Mouse (Mus musculus) CD4-positive helper T cell, adult 2 months (primary cell): Measurements from ENCODE around the gene Gadd45gip1.
"Not testable (repeated sequence)": the region's sequence is repeated elsewhere in the genome, so short reads cannot be mapped to it uniquely, and the experiment has no call there.

Experiments
- DNase-seq: peaks from one replicate; pipeline ENCODE4 v3.0.0-alpha.2; 2012; ENCODE audit warnings: low read depth, missing footprints, low spot score

The Gadd45gip1 gene

DNA sequence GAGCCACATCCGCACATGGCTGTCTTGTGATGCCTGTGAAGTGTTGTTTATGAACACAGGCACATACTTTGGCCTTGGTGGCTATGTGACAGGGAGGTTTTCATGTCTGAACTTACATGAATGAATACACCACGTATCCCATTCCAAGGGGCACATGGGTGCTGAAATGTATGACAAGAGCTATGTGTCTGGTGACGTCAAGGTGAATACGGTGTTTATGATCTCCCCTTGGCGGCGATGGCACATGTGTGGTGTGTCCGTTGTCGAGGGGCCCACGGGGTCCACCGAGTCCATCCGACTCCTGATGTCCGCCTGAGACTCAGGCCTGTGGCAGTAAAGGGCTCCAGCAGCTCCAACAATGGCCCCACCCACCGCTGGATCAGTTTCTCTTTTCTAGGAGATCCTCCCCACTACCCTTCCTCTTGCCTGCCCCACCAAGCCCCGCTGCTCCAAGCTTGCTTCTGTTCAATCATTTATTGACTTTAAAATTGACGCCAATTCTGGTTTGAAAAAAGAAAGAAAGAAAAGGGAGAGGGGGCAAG, 34.0 kb upstream of the Gadd45gip1 start:
- no peak for DNase-seq

DNA sequence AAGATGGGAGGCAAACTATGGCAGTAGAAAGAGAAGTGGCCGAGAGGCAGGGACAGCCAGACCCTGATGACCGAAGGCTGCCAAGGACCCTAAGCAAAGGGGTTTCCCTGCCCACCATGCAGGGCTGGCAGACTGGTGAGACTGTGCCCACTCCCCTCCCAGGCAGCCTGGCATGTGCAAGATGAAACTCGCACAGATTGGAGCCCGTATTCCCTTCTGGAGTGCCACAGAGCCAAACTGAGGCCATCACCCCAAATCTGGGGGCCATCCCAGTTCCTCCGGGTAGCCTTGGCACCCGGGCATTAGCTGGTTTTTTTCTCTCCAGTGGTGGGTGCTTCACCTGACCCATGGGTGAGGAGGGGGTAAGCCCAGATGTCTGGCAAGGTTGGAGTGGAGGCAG, 33.4 kb upstream of the Gadd45gip1 start:
- DNase-seq, result no peak

DNA sequence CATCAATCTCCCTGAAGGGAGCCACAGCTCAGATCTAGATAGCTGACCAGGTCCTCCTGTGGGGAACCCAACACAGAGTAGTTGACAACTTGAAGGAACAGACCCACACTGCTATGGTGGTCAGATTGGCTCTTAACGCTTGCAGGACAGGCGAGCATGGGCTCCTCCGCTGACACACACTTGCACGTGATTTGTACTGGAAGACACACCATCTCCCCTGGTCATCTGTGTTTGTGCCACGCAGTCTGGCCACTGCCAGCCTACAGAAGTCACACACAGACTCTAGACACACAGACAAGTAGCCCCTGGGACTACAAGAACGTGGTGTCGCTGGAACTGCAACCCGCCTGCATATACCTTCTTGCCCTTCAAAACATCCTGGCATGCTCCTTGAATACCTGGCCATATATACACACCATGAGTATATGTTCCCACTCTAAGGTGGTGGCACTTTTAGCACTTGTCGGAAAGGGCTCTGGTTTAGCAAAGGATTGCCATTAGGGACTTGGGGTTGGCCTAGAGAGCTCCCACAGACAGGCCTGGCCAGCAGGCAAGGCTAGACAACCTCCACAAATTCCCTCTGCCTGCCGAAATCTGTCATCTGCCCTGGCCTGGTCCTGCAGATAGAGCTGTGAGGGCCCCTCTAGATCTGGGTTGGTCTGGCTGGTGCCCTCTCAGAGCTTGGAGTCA, 32.7 kb upstream of the Gadd45gip1 start:
- no peak for DNase-seq

DNA sequence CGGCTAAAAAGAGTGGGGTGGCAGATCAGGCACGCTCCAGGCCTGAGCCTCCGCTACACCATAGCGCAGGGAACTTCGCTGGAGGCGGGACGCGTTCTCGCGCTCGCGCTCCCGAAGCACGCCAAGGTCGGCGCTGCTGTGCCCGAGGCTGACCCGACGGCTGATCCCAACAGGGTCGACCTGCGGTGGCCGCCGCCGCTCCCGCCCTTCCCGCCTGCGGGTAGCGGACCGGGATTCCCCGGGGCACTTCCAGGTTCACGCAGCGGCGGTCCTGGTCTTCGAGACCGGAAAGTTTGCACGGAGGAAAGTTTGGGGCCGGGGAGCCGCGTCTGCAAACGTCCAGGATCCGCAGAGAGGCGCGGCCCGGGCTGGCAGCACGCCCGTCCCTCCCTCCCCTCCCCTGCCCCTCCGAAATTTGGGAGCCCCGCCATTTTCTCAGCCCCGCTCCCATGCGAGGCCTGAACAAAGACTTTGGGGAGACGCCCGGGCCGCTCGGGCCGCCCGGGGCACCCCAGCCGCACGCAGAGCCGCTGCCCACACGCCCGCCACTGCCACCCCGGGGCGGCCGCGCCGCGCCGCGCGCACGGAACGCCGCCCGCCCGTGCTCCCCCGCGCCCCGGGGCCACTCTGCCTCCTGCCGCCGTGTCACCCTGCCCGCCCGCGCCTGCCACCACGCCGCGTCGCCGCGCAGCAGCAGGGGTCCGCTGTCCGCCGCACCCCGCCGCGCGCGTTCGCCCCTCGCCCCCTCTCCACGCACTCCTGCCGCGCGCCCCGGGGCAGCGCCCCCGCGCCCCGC, 32.0 kb upstream of the Gadd45gip1 start:
- peak; percentile 40 for DNase-seq

DNA sequence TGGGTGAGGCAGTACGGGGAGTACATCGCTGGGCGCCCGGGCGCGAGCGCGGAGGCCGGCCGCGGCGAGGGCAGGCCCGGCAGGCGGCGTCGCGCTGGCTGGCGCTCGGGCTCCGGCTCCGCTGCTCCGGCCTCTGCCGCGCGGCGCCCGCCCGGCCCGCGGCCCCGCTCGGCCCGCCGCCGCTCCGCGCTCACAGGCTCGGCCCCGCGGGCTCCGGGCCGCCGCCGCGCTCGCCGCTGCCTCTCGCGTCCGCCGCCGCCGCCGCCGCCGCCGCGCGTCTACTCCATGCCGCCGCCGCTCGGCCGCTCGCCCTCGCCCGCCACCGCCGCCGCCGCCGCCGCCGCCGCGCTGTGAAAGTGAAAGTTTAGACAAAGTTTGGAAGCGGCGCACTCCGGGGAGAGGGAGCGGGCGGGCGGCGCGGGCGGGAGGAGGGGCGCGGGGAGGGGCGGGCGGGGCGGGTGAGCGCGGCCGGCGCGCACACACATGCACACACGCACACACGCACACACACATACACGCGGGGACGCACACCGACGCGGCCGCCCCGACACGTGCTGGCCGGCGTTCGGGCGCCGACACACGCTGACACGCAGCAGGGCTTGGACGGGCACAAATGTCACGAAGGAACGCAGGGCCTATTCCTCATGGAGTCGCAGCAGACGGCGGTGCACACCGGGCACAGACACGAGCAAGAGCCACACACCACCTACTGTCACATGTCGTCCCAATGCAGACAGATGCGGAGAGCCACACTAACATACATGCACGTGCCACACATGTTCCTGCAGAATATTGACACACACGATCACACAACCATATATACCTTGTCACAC, 31.1 kb upstream of the Gadd45gip1 start, which contains the start of gene Nfix:
TSS of gene Nfix (minus strand) at position 346 of the 833 bp plus-strand sequence.
- peak; percentile 68 for DNase-seq

DNA sequence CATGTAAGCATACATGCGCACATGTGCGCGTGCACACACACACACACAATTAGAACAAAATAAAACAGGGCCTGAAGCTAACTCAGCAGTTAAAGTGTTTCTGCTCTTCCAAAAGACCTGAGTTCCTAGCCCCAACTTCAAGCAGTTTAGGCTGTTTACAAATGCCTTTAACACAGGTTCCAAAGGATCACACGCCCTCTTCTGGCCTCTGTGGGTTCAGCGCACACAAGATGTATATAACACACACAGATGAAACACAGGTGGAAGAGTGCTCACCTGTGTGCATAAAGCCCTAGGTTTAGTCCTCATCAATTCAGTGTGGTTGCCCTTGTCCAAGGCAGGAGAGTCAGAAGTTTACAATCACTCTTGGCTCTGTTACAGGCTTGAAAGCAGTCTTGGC, 25.3 kb upstream of the Gadd45gip1 start:
- DNase-seq, result no peak

DNA sequence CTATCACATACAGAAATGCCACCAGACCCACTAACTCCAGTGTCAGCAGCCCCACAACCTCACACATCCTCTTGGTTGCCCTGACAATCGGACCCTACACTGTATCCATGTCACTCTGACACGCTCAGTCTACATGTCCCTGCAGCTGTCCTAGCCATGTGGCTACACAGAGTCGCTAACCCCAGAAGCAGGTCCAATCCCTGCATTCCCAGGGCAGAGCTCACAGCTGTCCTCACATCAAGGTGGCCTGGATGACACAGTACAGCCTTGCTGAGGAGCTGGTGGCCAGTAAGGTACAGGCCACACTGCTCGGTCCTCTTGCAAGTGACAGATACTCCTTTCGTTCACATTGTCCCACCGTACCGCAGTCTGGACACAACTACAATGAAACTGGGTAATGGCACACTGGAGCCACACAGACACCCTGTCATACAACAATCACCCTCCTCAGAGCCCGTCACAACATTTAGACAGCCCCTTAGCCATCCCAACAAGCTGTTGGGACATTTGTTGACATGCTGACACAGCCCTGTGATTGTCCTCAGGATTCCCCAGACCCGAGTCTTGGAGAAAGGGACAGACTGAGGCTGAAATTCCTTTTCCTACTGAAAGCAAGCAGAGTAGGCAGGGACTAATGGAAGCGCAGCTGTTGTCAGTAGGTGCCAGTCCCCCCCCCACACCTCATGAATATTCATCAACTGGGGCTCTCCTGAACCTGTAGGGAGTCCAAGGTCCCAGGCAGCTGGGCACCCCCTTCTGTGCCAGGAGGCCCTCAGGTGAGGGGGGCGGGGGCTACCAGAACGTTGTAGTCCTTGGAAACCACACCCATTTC, 22.0 kb upstream of the Gadd45gip1 start:
- no peak for DNase-seq

DNA sequence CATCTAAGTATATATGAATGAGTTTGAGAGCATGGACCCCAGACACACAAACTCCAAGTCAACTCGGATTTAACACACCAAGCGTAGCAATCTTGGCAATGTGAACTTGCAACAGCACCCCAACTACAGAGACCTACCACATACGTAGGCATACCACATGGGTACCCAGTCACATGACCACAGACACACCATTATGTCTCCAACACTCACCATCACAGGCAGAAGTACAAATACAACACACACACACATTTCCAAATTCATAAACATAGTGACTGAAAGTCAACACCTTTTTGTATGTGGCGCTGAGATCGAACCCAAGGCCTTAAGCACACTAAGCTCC, 21.4 kb upstream of the Gadd45gip1 start:
- no peak for DNase-seq

DNA sequence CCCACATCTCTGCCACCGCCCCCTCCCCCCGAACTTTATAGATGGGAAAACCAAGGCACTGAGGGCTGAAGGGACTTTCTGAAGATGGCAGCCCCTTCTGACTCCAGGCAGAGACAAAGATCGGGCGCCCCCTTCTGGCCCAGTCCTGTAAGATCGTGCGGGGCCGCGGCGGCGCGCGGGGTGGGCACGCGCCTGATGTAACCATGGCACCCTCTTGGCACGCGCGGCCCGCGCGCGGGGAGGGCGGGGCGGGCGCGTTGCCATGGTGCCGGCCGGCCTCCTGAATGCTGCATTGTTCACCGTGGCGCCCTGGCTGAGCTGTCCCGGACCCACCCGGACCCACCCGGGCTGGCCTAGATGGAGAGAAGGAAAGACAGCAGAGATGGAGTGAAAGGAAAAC, 20.4 kb upstream of the Gadd45gip1 start:
- DNase-seq, result peak; percentile 85

DNA sequence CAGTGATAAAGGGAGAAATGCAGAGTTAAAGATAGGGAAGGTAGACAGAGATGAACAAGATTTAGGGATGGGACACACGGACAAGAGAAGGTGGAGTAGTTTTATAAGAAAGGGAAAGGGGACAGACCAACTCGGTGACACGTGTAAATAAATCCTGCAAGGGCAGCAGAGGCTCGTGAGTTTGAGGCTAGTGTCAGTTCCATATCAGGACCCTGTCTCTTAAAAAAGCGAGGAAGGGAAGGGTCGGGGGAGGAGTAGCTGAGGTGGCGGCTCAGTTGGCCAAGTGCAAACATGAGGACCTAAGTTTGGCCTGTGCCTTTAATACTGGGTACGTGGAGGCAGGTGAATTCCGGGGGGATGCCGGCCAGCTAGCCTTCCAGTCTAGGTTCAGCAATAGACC, 20.0 kb upstream of the Gadd45gip1 start:
- DNase-seq, result no peak

DNA sequence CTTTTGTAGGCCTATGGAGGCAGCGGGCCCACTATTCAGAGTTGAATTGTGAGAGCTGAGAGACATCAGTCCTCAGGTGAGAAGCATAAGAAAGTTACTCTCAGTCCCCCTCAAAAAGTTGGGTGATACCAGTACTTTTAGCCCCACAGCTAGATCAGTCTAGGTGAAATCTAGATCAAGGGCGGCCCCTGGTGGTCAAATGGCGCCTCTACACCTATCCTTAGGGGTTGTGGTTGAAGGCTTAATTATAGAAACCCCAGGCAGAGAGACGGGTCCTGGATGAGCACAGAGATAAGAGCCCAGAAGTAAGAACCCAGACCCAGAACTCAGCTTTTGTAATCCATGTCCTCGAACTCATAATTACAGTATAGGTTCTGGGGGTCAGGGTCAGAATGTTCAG, 18.3 kb upstream of the Gadd45gip1 start:
- peak; percentile 81 for DNase-seq

DNA sequence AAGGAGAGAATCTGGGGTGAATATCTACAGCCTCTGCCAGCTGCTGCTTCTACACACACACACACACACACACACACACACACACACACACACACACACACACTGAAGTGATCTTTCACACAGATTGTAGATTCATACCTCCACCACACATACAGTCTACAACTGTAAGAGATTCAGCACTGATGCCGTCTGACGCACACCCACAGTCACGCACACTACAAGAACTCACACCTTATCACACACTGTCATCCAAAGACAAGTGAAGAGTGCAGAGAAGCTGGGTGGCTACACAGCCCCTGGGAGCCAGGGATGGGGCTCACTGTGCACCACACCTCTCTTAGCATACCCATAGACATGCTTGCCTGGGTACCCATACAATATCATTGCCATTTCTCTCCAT, 17.5 kb upstream of the Gadd45gip1 start:
- no peak for DNase-seq

DNA sequence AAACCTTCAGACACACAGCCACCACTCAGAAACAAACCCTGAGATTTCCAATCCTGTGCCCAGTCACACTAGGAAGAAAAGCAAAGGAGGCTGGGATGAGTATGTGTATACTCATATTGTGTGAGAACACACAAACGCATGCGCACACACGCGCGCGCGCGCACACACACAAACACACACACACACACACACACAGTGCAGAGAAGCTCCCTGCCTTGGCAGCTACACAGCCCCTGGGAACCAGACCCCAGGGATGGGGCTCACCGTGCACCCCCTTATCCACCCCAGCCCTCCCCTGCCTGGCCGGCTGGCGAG, 17.1 kb upstream of the Gadd45gip1 start:
- no peak for DNase-seq

DNA sequence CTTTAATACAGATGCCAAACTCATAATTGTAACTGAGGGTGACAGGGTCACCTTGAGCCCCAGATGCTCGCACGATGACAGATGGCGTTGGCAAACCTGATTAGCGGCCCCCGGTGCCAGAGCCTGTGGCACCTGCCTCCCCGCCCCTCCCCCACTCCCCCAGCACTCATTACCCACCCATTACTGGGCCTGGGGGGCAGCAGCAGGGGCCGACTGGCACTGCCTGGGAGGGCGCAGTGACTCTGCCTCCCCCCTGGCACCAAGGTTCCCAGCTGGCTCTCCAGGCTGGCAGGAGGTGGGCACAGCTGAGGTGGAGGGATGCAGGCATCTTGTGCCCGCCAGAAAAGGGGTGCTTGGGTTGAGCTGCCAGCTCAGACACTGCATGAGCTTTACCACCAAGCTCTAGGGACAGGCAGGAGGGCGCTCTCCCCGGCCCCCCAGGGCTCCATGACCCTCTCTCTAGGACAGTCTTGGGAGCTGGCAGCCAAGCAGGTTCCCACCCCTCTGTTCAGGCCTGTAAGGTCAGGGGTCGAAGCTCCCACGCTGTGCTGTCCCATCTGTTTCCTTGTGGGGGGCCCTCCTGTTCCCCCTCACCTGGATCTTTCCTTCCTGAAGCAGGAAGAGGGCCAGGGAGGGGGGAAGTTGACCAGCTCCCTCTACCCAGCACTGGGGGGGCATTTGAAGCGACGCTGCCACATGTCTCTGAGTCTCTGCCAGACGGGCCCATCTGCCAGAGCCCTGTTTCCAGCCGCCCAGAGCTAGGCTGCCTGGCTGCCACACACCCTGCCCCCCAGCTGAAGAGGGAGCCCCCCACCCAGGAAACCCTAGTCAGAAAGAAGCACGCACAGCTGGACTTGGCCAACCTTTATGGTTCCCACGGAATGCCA, 16.5 kb upstream of the Gadd45gip1 start:
- no peak for DNase-seq

DNA sequence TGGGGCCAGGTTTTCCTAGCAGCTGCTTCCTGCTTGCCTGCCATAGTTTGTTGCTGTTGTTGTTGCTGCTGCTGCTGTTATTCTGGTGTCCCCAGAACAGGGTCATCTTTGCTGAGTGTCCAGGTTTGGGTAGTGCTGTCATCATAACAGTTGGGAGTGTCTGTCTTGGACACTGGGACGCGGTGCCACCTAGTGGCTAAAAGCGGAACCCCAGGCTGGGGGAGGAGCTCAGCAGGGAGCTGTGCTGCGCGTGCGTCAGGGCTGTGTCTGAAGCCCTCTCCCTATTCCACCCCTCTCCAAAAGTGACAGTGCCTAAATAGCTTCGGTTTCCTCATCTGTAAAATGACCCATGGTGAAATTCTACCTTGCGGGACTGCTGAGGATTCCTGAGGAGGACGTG, 15.8 kb upstream of the Gadd45gip1 start:
- DNase-seq, result peak; percentile 86

DNA sequence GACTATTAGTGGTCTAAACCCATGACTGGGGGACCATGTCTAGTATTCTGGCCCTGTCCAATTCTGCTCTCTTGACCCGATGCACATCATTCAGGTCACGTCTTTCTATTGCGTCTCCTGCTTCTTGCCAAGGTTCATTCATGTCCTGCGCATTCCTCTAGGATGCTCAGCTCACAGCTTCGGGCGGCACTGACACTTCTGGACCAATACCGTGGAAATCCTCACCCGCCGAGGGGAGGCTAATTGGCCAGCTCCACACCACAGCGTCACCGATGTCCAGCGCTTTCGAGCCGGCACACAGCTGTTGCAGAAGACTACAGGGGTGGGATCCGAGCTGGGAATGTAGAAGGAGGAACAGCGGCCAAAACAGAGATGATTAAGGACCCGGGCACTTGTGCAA, 15.2 kb upstream of the Gadd45gip1 start:
- no peak for DNase-seq

DNA sequence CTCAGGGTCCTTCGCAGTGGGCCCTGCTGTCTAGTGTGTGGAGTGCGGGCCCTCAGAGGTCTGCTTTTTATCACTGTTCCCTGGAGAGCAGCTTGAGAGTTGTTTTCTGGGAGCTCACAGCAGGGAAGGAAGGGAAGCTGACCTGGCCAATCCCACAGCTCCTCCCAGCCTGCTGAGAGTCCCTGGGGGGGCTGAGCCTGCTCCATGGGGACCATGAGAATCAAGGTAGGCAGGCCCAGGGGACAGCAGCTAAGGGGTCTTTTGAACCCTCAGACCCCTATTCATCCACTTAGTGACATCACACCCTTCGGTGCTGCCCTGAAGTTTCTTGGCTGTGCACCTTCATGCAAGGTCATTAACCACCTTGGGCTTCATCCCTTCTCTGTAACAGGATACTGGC, 8.6 kb upstream of the Gadd45gip1 start, which contains the start of gene Dand5:
TSS of gene Dand5 (minus strand) at position 101 of the 400 bp plus-strand sequence.
- no peak for DNase-seq

DNA sequence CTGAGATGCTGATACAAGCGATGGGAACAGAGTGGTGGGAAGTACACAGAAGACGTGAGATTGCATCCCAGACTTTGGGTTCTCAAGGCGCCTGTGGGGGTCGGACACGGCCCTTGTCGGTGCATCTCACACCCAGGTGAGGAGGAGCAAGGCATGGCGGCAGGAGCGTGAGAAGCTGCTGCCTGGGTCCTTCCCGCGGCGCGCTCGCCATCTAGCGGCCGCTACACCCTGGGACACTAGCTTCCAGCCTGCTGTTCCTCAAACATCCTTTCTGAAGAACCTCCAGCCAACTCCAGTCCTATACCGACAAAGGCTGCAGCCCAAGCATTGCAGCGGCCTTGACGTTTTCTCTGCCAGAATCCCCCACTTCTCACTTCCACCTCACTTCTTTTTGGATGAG, 7.7 kb upstream of the Gadd45gip1 start:
- DNase-seq, result peak; percentile 81

DNA sequence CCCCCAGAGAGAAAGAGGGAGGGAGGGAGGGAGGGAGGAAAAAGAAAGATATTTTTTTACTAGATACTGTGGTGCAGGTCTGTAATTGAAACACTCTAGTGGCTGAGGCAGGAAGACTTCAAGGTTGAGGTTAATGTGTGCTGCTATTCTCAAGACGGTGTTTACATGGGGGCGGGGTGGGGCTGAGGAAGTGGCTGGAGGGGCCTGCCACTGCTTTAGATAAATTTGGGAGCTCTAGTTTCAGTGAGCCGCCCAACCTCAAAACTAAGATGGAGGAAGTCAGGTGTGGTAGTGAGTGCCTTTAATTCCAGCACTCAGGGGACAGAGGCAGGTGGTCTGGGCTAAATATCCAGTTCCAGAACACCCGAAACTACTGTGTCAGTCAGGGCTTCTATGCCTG, 5.7 kb upstream of the Gadd45gip1 start:
- DNase-seq, result peak; percentile 72

DNA sequence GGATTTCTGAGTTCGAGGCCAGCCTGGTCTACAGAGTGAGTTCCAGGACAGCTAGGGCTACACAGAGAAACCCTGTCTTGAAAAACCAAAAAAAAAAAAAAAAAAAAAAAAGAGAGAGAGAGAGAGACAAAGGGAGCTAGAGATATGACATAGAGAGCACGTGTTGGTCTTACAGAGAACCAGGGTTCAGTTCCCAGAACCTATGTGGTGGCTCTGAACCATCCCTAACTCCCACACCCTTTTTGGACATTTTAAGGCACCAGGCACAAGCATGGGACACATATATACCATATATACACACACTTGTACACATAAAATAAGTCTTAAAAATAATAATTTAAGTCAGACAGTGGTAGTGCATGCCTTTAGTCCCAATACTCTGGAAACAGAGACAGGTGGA, 4.8 kb upstream of the Gadd45gip1 start:
- DNase-seq, result not testable (repeated sequence)
